Mouse (Mus musculus) kidney, adult 2 months (tissue): Measurements from ENCODE around the gene Ccnd2. TPM values are rescaled to one million over a fixed set of nuclear protein-coding genes. Genes with fewer than 3 reads are reported as not detected.

Experiments
- DNase-seq: peaks from one replicate; pipeline ENCODE4 v3.0.0; 2021
- H3K27ac ChIP-seq: fragments of 200-500 bp; 2 replicates; pipeline ENCODE4 v1.5.1; 2012; ENCODE audit warnings: low read depth, low read length, control low read depth, inconsistent platforms; ENCODE audit not compliant: insufficient read depth
- H3K27me3 ChIP-seq: fragments of 200-500 bp; replicated peaks from 2 replicates; pipeline ENCODE4 v1.6.1; 2012; ENCODE audit warnings: mild to moderate bottlenecking, moderate library complexity, low read length, inconsistent platforms; ENCODE audit not compliant: control insufficient read depth, insufficient read depth
- H3K36me3 ChIP-seq: fragments of 200-500 bp; 2 replicates; pipeline ENCODE4 v1.6.1; 2012; ENCODE audit warnings: mild to moderate bottlenecking, moderate library complexity, low read length, inconsistent platforms; ENCODE audit not compliant: control insufficient read depth, insufficient read depth
- H3K4me1 ChIP-seq: fragments of 200-500 bp; 2 replicates; pipeline ENCODE4 v1.6.1; 2011; ENCODE audit warnings: low read length; ENCODE audit not compliant: control insufficient read depth, insufficient read depth
- H3K4me3 ChIP-seq: fragments of 200-500 bp; 2 replicates; pipeline ENCODE4 v1.5.1; 2011; ENCODE audit warnings: mild to moderate bottlenecking, low read depth, low read length, control low read depth; ENCODE audit not compliant: insufficient read depth
- CTCF ChIP-seq: fragments of 200-500 bp; conservative IDR thresholded peaks from 2 replicates; pipeline ENCODE4 v1.5.1; 2011; ENCODE audit warnings: low read depth, mild to moderate bottlenecking, control low read depth, low read length, moderate library complexity, mixed read lengths; ENCODE audit not compliant: insufficient read depth, insufficient read length
- POLR2A ChIP-seq: fragments of 200-500 bp; IDR thresholded peaks from one replicate; pipeline ENCODE4 v1.6.1; 2011; ENCODE audit warnings: low read depth, low read length, control low read depth
- WGBS: fragments of 180-500 bp; shearing (Covaris S2); methylation state at CpG from one replicate; pipeline ENCODE4 v1.1.7; 2018; 5-methylcytosine and 5-hydroxymethylcytosine counted together
- polyA plus RNA-seq: library from polyadenylated mRNA; depleted of rRNA; stranded (reverse); fragments of >200 nt; gene quantifications from 2 replicates; pipeline ENCODE4 v1.2.3, GENCODE M21; 2012; rRNA removed

Ccnd2 gene
- 18.8 and 27.7 TPM in 2 replicates for polyA plus RNA-seq

DNA sequence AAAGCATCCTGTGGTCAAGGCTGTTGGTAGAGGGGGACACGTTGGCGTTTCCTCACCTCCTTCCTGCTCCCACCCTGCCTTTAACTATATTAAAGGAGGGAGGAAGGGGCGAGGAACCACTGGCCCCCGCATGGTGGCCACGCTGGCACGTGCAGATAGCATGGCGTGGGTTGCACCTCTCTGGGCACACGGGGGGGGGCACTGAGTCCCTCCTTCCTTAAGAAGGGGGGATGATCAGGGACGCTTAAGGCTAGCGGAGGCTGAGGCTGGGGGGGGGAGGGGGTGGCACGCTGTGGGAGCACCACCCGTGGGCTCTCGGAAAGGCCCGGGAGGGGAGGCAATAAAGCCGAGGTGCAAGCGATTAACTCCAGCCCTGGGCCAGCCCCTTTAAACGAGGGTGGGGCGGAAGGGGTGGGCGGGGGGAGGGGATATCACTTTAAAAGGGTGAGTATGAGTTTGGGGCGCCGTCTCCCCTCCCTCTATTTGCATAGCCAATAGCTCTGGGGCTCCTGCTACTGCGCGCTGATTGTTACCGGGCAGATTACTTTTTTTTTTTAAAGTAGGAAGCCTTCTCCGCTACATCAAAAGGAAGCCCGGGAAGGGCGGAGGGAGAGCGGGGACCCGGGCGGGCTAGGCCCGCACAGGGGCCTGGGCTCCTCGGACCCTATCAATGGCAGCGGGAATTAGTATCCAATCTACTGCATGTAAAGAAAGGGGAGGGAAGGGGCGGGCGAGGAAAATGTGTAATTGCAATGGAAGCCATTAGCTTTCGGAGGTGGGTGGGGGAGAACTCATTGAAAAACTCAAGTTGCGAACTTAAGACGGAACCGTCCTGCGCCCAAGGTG lies at the start of gene Ccnd2:
TSS of gene Ccnd2 (minus strand) at position 88 of the 846 bp plus-strand sequence.
- under 1% methylated on average over 40 of the region's 40 CpGs for WGBS
- H3K36me3 ChIP-seq = no peaks in the 10 kb centered on the region
- H3K4me1 ChIP-seq = peaks cover 5% of the 10 kb centered on the region; the same call in 1 of the 2 replicates
- TF ChIP-seq CTCF = no peak
- TF ChIP-seq POLR2A = no peak
- H3K27me3 ChIP-seq = peaks cover 1% of the 10 kb centered on the region
- peak within 1 kb of the TSS; percentile 62 for H3K27ac ChIP-seq
- H3K4me3 ChIP-seq = peak within 1 kb of the TSS; percentile 39
- peak; percentile 84 for DNase-seq

GRCm38 (mm10) chr6:127196985-127197384 lies 45.0 kb upstream of the Ccnd2 start:
- Histone ChIP-seq H3K27me3 (no peaks in the 10 kb centered on the region), H3K36me3 (no peaks in the 10 kb centered on the region), H3K4me1 (no peaks in the 10 kb centered on the region), H3K27ac (no peak overlapping the region), H3K4me3 (no peak overlapping the region)
- TF ChIP-seq POLR2A (no peak), CTCF (no peak)
- WGBS = 75% methylated on average over 2 of the region's 2 CpGs
- DNase-seq = no peak

DNA sequence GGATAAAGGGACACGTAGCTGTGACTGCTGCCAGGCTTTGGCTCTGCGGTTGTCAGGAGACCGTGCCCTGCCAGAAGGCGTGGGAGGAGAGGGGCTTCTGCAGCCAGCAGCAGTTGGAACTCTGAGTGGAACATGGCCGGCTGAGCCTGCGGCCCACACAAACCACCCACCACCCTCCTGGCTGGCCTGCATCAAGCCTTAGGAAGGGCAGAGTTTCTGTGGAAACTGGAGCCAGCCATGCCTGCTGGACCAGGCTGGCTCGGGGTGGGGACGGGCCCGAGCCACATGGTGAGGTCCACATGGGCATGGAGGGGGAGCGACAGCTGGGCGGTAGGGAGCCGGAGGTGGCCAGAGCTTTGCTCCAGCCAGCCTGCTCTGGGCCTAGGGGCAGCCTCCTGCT lies 29.3 kb upstream of the Ccnd2 start:
- H3K4me1 ChIP-seq = no peaks in the 10 kb centered on the region
- H3K27ac ChIP-seq = no peak overlapping the region
- no peak for DNase-seq
- H3K4me3 ChIP-seq = no peak overlapping the region
- H3K27me3 ChIP-seq = no peaks in the 10 kb centered on the region
- H3K36me3 ChIP-seq = no peaks in the 10 kb centered on the region
- TF ChIP-seq CTCF (no peak), POLR2A (no peak)
- 56% methylated on average over 12 of the region's 12 CpGs for WGBS

GRCm38 (mm10) chr6:127179056-127179759 lies 27.2 kb upstream of the Ccnd2 start:
- no peak overlapping the region for H3K27ac ChIP-seq
- H3K4me3 ChIP-seq = no peak overlapping the region
- 61% methylated on average over 12 of the region's 12 CpGs for WGBS
- DNase-seq = no peak
- no peaks in the 10 kb centered on the region for H3K4me1 ChIP-seq
- TF ChIP-seq POLR2A = no peak
- no peak for TF ChIP-seq CTCF
- no peaks in the 10 kb centered on the region for H3K36me3 ChIP-seq
- H3K27me3 ChIP-seq = no peaks in the 10 kb centered on the region

- 58% methylated on average over 7 of the region's 7 CpGs for whole genome bisulfite sequencing
- no peak overlapping the region for H3K27ac ChIP-seq
- no peak for DNase-seq
- TF ChIP-seq CTCF (no peak), POLR2A (no peak)
- no peaks in the 10 kb centered on the region for H3K27me3 ChIP-seq
- H3K36me3 ChIP-seq = no peaks in the 10 kb centered on the region
- no peaks in the 10 kb centered on the region for H3K4me1 ChIP-seq
- H3K4me3 ChIP-seq = no peak overlapping the region
Observed at GRCm38 (mm10) chr6:127177962-127178361, 26.0 kb upstream of the Ccnd2 start.

DNA sequence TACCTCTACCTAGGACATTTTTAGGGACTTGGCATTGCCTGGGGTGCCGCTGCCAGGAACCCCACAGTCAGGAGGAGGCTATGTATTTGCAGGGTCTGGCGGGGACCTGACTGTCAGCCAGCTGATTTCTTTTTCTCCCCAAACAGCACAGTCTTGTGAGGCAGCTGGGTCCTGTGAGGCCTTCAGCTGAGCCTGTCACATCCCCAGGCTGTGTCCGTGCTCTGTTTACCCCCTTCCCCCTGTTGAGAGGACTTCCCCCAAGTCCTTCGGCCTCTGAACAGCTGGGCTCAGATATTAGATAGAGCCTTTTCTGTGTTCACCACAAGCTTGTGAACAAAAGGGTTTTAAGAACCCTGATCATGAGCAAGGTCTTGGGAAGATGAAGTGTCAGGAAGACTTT lies 25.4 kb upstream of the Ccnd2 start:
- WGBS = 62% methylated on average over 4 of the region's 4 CpGs
- H3K4me1 ChIP-seq = no peaks in the 10 kb centered on the region
- H3K27ac ChIP-seq = no peak overlapping the region
- no peak overlapping the region for H3K4me3 ChIP-seq
- no peaks in the 10 kb centered on the region for H3K36me3 ChIP-seq
- DNase-seq = no peak
- TF ChIP-seq CTCF = no peak
- TF ChIP-seq POLR2A = no peak
- no peaks in the 10 kb centered on the region for H3K27me3 ChIP-seq

GRCm38 (mm10) chr6:127172461-127172860 lies 20.5 kb upstream of the Ccnd2 start:
- Histone ChIP-seq H3K27ac (no peak overlapping the region), H3K4me1 (no peaks in the 10 kb centered on the region), H3K27me3 (no peaks in the 10 kb centered on the region), H3K4me3 (no peak overlapping the region), H3K36me3 (no peaks in the 10 kb centered on the region)
- whole genome bisulfite sequencing = 91% methylated on average over 11 of the region's 11 CpGs
- DNase-seq = no peak
- TF ChIP-seq POLR2A (no peak), CTCF (no peak)
